Mouse (Mus musculus): ENCODE measurements around the gene Mpp5.

Gene Mpp5

DNA sequence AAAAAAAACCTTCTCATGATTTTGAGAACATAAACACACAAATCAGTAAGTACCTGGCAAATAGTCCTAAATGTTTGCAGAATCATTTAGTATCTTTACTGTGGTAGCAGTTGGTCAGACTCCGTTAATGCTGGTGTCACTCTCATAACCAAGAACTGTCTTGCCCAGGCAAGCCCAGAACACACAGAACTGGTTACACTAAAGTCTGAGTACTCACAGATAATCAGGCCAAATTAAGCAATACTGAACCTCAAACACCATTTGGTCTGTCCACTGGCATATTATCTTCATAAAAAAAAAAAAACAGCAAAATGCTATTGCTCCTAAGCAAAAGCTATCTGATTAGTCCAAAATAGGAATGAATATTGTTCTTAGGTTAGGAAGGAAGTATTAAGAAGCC lies 93.7 kb downstream of the Mpp5 start:
- in situ Hi-C loops (cut with MboI, MseI) = no loop called here

DNA sequence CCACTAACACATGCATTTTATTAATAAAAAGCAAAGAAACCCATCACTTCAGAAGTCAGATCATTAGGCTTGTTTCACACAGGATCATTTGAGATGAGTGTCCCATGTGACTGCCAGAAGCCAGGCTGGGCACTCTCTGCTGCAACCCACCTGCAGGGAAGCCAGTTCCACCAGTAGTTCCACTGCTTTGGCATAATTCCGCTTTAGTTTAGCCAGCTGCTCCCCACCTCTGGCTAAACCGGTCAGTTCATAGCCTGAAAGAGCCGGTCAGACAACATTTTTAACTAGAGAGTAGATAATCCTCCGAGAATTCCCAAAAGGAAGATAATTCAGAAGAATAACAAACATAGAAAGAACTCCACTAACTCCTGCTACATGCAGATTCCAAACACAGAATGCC lies 99.5 kb downstream of the Mpp5 start:
- in situ Hi-C loops (cut with MboI, MseI) = no loop called here

DNA sequence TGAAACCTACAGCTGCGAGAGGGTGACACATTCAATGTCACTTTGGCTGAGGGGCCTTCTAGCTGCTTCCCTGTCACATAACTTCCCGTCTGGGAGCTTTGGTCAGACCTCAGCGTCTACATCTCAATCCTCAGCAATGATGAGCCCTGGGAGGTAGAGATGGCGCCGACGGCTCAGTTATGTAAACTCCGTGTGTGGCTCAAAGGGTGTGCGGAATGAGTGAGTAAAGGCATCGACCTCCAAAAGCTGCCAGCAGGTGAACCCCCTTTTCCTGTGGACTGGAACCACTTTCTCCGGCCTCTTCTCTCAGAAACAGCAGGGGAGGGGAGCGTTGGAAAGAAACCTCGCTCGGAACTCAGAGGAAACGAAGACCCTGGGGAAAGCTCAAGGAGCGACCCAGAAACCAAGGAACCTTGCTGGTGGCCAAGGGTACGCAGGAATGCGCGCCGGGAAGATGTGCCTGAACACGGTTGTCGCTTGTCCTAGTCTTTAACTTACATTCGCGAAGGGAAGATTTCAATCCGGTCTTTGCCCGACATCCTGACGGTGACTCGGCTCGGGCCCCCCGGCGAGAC lies 112.3 kb downstream of the Mpp5 start:
- in situ Hi-C loops (cut with MboI, MseI) = loop anchor here (5.0 to 25.0 kb wide), 3 partner anchors 311 to 1899 kb away; partner anchors contain the start of genes Max and Vti1b

DNA sequence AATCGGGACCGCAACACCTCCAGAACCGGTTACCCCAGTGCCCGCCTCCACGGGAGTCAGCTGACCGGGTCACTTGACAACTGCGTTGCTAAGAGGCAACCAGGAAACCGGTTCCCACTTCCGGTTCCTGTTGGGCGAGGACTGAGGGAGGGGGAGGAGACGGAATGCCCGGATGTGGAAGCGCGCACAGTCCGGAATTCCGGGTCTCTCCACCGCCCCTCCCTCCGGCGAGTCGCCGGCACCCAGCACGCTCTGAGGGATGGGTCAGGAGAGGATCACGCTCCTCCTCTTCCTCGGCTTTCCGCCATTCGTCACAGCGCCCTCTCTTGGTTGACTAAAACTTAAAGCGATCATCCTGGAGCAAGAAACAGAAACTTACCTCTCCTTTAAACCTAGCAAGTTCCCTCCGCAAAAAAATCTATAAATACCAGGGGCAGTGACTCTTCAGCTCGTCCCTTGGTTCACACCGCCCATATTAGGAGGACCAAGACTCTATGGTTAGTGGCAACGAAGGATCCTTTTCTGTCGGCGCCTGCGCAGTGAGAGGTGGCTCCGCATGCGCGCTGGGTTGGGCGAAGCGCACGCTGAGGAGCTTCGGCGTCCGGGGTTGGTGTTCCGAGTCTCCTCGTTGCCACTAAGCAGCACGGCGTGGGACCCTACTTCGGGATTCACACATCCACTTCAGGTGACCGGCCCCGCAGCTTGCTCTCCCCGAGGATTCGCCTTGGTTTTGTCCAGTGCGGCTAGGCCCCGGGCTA lies 113.0 kb downstream of the Mpp5 start, which contains the start of the genes Atp6v1d and Eif2s1:
TSS of gene Atp6v1d (minus strand) at position 143 of the 758 bp plus-strand sequence.
TSS of gene Eif2s1 (plus strand) at position 324 of the 758 bp plus-strand sequence.
- in situ Hi-C loops (cut with MboI, MseI) = loop anchor here (5.0 to 25.0 kb wide), 3 partner anchors 311 to 1899 kb away; partner anchors contain the start of genes Max and Vti1b

DNA sequence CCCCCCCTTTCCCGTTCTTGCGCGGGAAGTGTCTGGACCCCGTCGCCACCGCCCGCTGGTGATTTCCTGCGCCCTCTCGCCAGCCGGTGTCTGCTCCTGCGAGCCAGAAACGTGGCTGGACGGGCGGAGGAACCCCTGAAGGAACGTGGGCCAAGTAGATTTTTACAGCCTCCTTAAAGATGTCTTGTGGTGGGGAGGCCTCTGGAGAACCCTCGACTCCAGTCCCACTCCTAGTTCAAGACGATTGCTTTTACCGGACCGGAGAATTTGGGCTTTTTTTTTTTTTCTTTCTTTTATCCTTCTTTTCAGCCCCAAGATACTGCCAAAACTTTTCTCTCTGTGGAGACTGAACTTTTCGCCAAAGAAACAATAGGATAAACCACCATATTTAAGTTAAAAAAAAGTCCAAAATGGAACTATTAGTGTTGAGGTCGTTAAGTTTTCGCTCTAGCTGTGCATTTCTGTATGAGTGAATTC lies 113.6 kb downstream of the Mpp5 start:
- in situ Hi-C loops (cut with MboI, MseI) = loop anchor here (5.0 to 25.0 kb wide), 3 partner anchors 310 to 1900 kb away; partner anchors contain the start of genes Max and Vti1b

DNA sequence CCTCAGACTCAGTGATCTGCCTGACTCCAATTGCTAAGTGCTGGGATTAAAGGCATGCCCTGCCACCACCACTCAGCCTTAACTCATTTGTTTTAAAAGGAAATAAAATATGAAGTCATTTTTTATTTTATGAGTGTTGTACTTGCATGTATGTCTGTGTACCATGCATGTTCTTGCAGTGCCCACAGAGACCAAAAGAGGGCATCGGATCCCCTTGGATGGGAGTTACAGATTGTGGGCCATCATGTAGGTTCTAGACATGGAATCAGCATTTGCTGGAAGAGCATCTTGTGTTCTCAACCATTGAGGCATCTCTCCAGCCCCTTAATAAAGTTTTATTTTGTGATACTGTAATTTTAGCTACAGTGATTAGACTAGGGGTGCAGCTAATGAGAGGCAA lies 116.7 kb downstream of the Mpp5 start:
- in situ Hi-C loops (cut with MboI, MseI) = loop anchor here (25.0 kb wide), 2 partner anchors 653 to 1903 kb away; partner anchors contain the start of gene Max

DNA sequence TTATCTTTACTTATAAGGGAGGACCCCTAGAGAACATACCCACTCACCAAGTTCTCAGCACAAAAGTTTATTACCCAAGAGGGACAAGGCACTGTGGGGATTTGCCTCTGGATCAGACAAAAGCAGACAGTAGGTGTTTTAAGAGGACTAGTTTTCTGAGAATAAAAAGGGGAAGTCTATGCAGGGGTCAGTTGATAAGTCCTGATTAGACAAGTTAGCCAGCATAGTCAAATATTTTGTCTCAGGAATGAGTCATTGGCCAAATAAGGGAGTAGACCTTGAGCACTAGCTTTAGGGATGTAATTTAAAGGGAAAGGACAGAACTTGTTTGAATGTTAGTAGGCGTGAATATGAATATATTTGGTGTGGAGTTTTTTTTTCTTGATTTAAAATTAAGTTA lies 119.4 kb downstream of the Mpp5 start:
- in situ Hi-C loops (cut with MboI, MseI) = loop anchor here (25.0 kb wide), 2 partner anchors 656 to 1906 kb away; partner anchors contain the start of gene Max

DNA sequence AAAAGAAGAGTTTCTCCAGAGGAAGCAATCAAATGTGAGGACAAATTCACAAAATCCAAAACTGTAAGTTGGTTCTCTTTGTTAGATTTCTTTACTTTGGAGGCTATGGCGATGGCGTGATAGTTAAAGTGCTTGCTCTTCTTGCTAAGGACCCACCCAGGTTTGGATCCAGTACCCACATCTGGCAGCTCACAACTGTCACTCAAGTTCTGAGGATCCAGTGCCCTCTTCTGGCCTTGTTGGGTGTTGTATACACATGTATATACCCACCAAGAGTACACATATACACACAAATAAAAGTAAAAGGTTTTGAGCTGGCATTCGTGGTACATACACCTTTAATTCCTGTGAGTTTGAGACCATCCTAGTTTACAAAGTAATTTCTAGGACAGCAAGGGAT lies 125.9 kb downstream of the Mpp5 start:
- in situ Hi-C loops (cut with MboI, MseI) = loop anchor here (25.0 kb wide), 2 partner anchors 662 to 1912 kb away; partner anchors contain the start of gene Max

DNA sequence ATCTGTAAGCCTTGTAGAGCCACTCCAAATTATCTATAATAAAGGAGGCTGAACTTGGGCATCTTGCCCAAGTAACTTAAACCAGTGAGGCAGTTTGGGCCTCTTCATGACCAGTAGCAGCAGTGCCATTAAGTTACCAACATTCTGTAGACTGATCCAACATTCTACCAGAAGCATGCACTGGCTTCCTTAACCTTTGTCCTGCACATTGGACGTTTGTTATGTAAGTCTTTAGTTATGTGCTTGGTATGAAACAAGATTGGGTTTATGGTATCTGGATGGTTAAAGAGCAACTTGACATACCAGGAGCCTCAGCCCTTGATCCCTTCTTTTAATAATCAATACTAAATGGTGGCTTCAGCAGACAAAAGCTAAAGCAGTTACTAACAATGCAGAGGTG lies 141.4 kb downstream of the Mpp5 start:
- in situ Hi-C loops (cut with MboI, MseI) = no loop called here
